Mouse (Mus musculus): ENCODE data around the gene Tmtc1. TPM values are rescaled to one million over a fixed set of nuclear protein-coding genes. Genes with fewer than 3 reads are reported as not detected.

Gene Tmtc1
- polyA plus RNA-seq, 1 experiment, result 0.01 TPM

GRCm38 (mm10) chr6:148367094-148367539 is 77.1 kb downstream of the Tmtc1 start:
- Histone ChIP-seq H3ac (ENCODE audit: control insufficient read depth, insufficient read length) (no peak overlapping the region), H3K4me2 (ENCODE audit: low read depth) (no peak overlapping the region), H3K27me3 (ENCODE audit: control insufficient read depth, insufficient read depth, insufficient read length) (no peaks in the 10 kb centered on the region), H3K79me2 (ENCODE audit: control insufficient read depth, insufficient read depth) (no peaks in the 10 kb centered on the region), H3K4me3 (no peak overlapping the region), H3K36me3 (ENCODE audit: control insufficient read depth, insufficient read depth) (no peaks in the 10 kb centered on the region)
- no peak for TF ChIP-seq TCF12 (IDR thresholded peaks at IDR 0.05; ENCODE audit: insufficient read depth, poor library complexity, severe bottlenecking)
- TF ChIP-seq REST (IDR thresholded peaks at IDR 0.05; ENCODE audit: insufficient read depth, insufficient read length), result no peak
- TF ChIP-seq E2F4 (IDR thresholded peaks at IDR 0.05; ENCODE audit: insufficient read depth), result no peak
- no peak for TF ChIP-seq USF1 (IDR thresholded peaks at IDR 0.05; ENCODE audit: low read depth)
- no peak for TF ChIP-seq SRF (IDR thresholded peaks at IDR 0.05; ENCODE audit: control insufficient read depth, insufficient read length, low read depth)
- no peak for TF ChIP-seq TCF3 (IDR thresholded peaks at IDR 0.05; ENCODE audit: insufficient read length, low read depth)
- no peak for TF ChIP-seq MYOG (IDR thresholded peaks at IDR 0.05; ENCODE audit: control insufficient read depth in 1 of 3, insufficient read depth in 1 of 3, insufficient read length in 2 of 3, low read depth in 2 of 3)

GRCm38 (mm10) chr6:148366629-148367028 is 77.6 kb downstream of the Tmtc1 start:
- H3K4me3 ChIP-seq, result no peak overlapping the region
- H3ac ChIP-seq (ENCODE audit: control insufficient read depth, insufficient read length), result no peak overlapping the region
- H3K36me3 ChIP-seq (ENCODE audit: control insufficient read depth, insufficient read depth), result no peaks in the 10 kb centered on the region
- TF ChIP-seq TCF3 (IDR thresholded peaks at IDR 0.05; ENCODE audit: insufficient read length, low read depth) (no peak), USF1 (IDR thresholded peaks at IDR 0.05; ENCODE audit: low read depth) (no peak), TCF12 (IDR thresholded peaks at IDR 0.05; ENCODE audit: insufficient read depth, poor library complexity, severe bottlenecking) (no peak), MYOG (IDR thresholded peaks at IDR 0.05; ENCODE audit: control insufficient read depth in 1 of 3, insufficient read depth in 1 of 3, insufficient read length in 2 of 3, low read depth in 2 of 3) (no peak), E2F4 (IDR thresholded peaks at IDR 0.05; ENCODE audit: insufficient read depth) (no peak), CEBPB (IDR thresholded peaks at IDR 0.05; ENCODE audit: insufficient read depth, poor library complexity, severe bottlenecking) (no peak), SRF (IDR thresholded peaks at IDR 0.05; ENCODE audit: control insufficient read depth, insufficient read length, low read depth) (no peak), MYOD1 (IDR thresholded peaks at IDR 0.05; ENCODE audit: control insufficient read depth in 1 of 3, insufficient read length in 2 of 3, low read depth in 2 of 3) (no peak), MAX (IDR thresholded peaks at IDR 0.05; ENCODE audit: low read depth) (no peak), POLR2A (IDR thresholded peaks at IDR 0.05; ENCODE audit: insufficient read length, low read depth) (no peak), POLR2AphosphoS2 (IDR thresholded peaks at IDR 0.05; ENCODE audit: insufficient read length, low read depth) (no peak), REST (IDR thresholded peaks at IDR 0.05; ENCODE audit: insufficient read depth, insufficient read length) (no peak)
- no peaks in the 10 kb centered on the region for H3K27me3 ChIP-seq (ENCODE audit: control insufficient read depth, insufficient read depth, insufficient read length)
- no peak overlapping the region for H3K4me2 ChIP-seq (ENCODE audit: low read depth)
- no peaks in the 10 kb centered on the region for H3K79me2 ChIP-seq (ENCODE audit: control insufficient read depth, insufficient read depth)

- no peaks in the 10 kb centered on the region for H3K79me2 ChIP-seq (ENCODE audit: control insufficient read depth, insufficient read depth)
- no peak for TF ChIP-seq MAX (IDR thresholded peaks at IDR 0.05; ENCODE audit: low read depth)
- no peak for TF ChIP-seq REST (IDR thresholded peaks at IDR 0.05; ENCODE audit: insufficient read depth, insufficient read length)
- no peaks in the 10 kb centered on the region for H3K36me3 ChIP-seq (ENCODE audit: control insufficient read depth, insufficient read depth)
- no peaks in the 10 kb centered on the region for H3K27me3 ChIP-seq (ENCODE audit: control insufficient read depth, insufficient read depth, insufficient read length)
- H3K4me3 ChIP-seq, result no peak overlapping the region
- H3ac ChIP-seq (ENCODE audit: control insufficient read depth, insufficient read length), result no peak overlapping the region
- no peak overlapping the region for H3K4me2 ChIP-seq (ENCODE audit: low read depth)
Observed at GRCm38 (mm10) chr6:148363162-148363561, 81.0 kb downstream of the Tmtc1 start.

- H3K4me3 ChIP-seq, result no peak overlapping the region
- no peaks in the 10 kb centered on the region for H3K79me2 ChIP-seq (ENCODE audit: control insufficient read depth, insufficient read depth)
- no peaks in the 10 kb centered on the region for H3K36me3 ChIP-seq (ENCODE audit: control insufficient read depth, insufficient read depth)
- no peak overlapping the region for H3ac ChIP-seq (ENCODE audit: control insufficient read depth, insufficient read length)
- TF ChIP-seq CEBPB (IDR thresholded peaks at IDR 0.05; ENCODE audit: insufficient read depth, poor library complexity, severe bottlenecking), result no peak
- TF ChIP-seq POLR2A (IDR thresholded peaks at IDR 0.05; ENCODE audit: insufficient read length, low read depth), result no peak
- no peak for TF ChIP-seq MAX (IDR thresholded peaks at IDR 0.05; ENCODE audit: low read depth)
- no peak for TF ChIP-seq REST (IDR thresholded peaks at IDR 0.05; ENCODE audit: insufficient read depth, insufficient read length)
- TF ChIP-seq SRF (IDR thresholded peaks at IDR 0.05; ENCODE audit: control insufficient read depth, insufficient read length, low read depth), result no peak
- TF ChIP-seq MYOG (IDR thresholded peaks at IDR 0.05; ENCODE audit: control insufficient read depth in 1 of 3, insufficient read depth in 1 of 3, insufficient read length in 2 of 3, low read depth in 2 of 3), result no peak
- TF ChIP-seq POLR2AphosphoS2 (IDR thresholded peaks at IDR 0.05; ENCODE audit: insufficient read length, low read depth), result no peak
- no peak for TF ChIP-seq MYOD1 (IDR thresholded peaks at IDR 0.05; ENCODE audit: control insufficient read depth in 1 of 3, insufficient read length in 2 of 3, low read depth in 2 of 3)
- no peak for TF ChIP-seq USF1 (IDR thresholded peaks at IDR 0.05; ENCODE audit: low read depth)
- TF ChIP-seq TCF3 (IDR thresholded peaks at IDR 0.05; ENCODE audit: insufficient read length, low read depth), result no peak
- TF ChIP-seq TCF12 (IDR thresholded peaks at IDR 0.05; ENCODE audit: insufficient read depth, poor library complexity, severe bottlenecking), result no peak
- H3K4me2 ChIP-seq (ENCODE audit: low read depth), result no peak overlapping the region
- H3K27me3 ChIP-seq (ENCODE audit: control insufficient read depth, insufficient read depth, insufficient read length), result no peaks in the 10 kb centered on the region
Observed at GRCm38 (mm10) chr6:148362475-148362874, 81.7 kb downstream of the Tmtc1 start.

- H3K79me2 ChIP-seq (ENCODE audit: control insufficient read depth, insufficient read depth), result no peaks in the 10 kb centered on the region
- no peaks in the 10 kb centered on the region for H3K27me3 ChIP-seq (ENCODE audit: control insufficient read depth, insufficient read depth, insufficient read length)
- no peak for TF ChIP-seq MYOG (IDR thresholded peaks at IDR 0.05; ENCODE audit: control insufficient read depth in 1 of 3, insufficient read depth in 1 of 3, insufficient read length in 2 of 3, low read depth in 2 of 3)
- TF ChIP-seq MAX (IDR thresholded peaks at IDR 0.05; ENCODE audit: low read depth), result no peak
- TF ChIP-seq E2F4 (IDR thresholded peaks at IDR 0.05; ENCODE audit: insufficient read depth), result no peak
- TF ChIP-seq REST (IDR thresholded peaks at IDR 0.05; ENCODE audit: insufficient read depth, insufficient read length), result no peak
- no peak for TF ChIP-seq SRF (IDR thresholded peaks at IDR 0.05; ENCODE audit: control insufficient read depth, insufficient read length, low read depth)
- no peak for TF ChIP-seq MYOD1 (IDR thresholded peaks at IDR 0.05; ENCODE audit: control insufficient read depth in 1 of 3, insufficient read length in 2 of 3, low read depth in 2 of 3)
- no peak for TF ChIP-seq POLR2A (IDR thresholded peaks at IDR 0.05; ENCODE audit: insufficient read length, low read depth)
- TF ChIP-seq POLR2AphosphoS2 (IDR thresholded peaks at IDR 0.05; ENCODE audit: insufficient read length, low read depth), result no peak
- no peak for TF ChIP-seq TCF3 (IDR thresholded peaks at IDR 0.05; ENCODE audit: insufficient read length, low read depth)
- TF ChIP-seq CEBPB (IDR thresholded peaks at IDR 0.05; ENCODE audit: insufficient read depth, poor library complexity, severe bottlenecking), result no peak
- no peak for TF ChIP-seq USF1 (IDR thresholded peaks at IDR 0.05; ENCODE audit: low read depth)
- TF ChIP-seq TCF12 (IDR thresholded peaks at IDR 0.05; ENCODE audit: insufficient read depth, poor library complexity, severe bottlenecking), result no peak
- no peaks in the 10 kb centered on the region for H3K36me3 ChIP-seq (ENCODE audit: control insufficient read depth, insufficient read depth)
- no peak overlapping the region for H3K4me3 ChIP-seq
- H3ac ChIP-seq (ENCODE audit: control insufficient read depth, insufficient read length), result no peak overlapping the region
- H3K4me2 ChIP-seq (ENCODE audit: low read depth), result no peak overlapping the region
Observed at GRCm38 (mm10) chr6:148359348-148359905, 84.8 kb downstream of the Tmtc1 start.

All from myocyte (in vitro differentiated cells).